Mouse (Mus musculus) heart, postnatal 0 days (tissue): ENCODE results near the gene Mroh3. TPM values are rescaled to one million over a fixed set of nuclear protein-coding genes. Genes with fewer than 3 reads are reported as not detected.

Experiments
- ATAC-seq: fragments of 200-750 bp; cut with Nextera tagmentation; 2 replicates; pipeline ENCODE4 v1.8.0; 2017; ENCODE audit warnings: low read depth, moderate number of reproducible peaks, moderate library complexity; ENCODE audit not compliant: insufficient read depth
- DNase-seq: peaks from one replicate; pipeline ENCODE4 v3.0.0-alpha.2; 2016; ENCODE audit warnings: low spot score
- H3K27ac ChIP-seq: fragments of 300-500 bp; sonication (generic); 2 replicates; pipeline ENCODE4 v1.5.1; 2014; ENCODE audit warnings: low read depth, mild to moderate bottlenecking
- H3K27me3 ChIP-seq: fragments of 300-500 bp; sonication (generic); 2 replicates; pipeline ENCODE4 v1.6.1; 2014; ENCODE audit warnings: low read length, mixed read lengths; ENCODE audit not compliant: control insufficient read depth, insufficient read depth
- H3K36me3 ChIP-seq: fragments of 300-500 bp; sonication (generic); replicated peaks from 2 replicates; pipeline ENCODE4 v1.6.1; 2014; ENCODE audit warnings: low read length, mixed read lengths; ENCODE audit not compliant: control insufficient read depth, insufficient read depth
- H3K4me1 ChIP-seq: fragments of 300-500 bp; sonication (generic); 2 replicates; pipeline ENCODE4 v1.6.1; 2014; ENCODE audit warnings: antibody characterized with exemption; ENCODE audit not compliant: control insufficient read depth, insufficient read depth
- H3K4me2 ChIP-seq: fragments of 300-500 bp; sonication (generic); 2 replicates; pipeline ENCODE4 v1.6.1; 2014; ENCODE audit warnings: low read depth, mild to moderate bottlenecking, low read length, moderate library complexity
- H3K4me3 ChIP-seq: fragments of 300-500 bp; sonication (generic); 2 replicates; pipeline ENCODE4 v1.5.1; 2014; ENCODE audit warnings: low read depth, low read length
- H3K9ac ChIP-seq: fragments of 300-500 bp; sonication (generic); replicated peaks from 2 replicates; pipeline ENCODE4 v1.6.1; 2014; ENCODE audit warnings: low read depth, low read length, mixed read lengths
- H3K9me3 ChIP-seq: fragments of 300-500 bp; sonication (generic); replicated peaks from 2 replicates; pipeline ENCODE4 v1.6.1; 2016; ENCODE audit warnings: low read length; ENCODE audit not compliant: control insufficient read depth
- CTCF ChIP-seq: IDR thresholded peaks from 2 replicates; pipeline ENCODE4 v1.5.1; 2016; ENCODE audit warnings: antibody characterized with exemption, control low read depth, low read depth
- EP300 ChIP-seq: IDR thresholded peaks from 2 replicates; pipeline ENCODE4 v1.6.1; 2016; ENCODE audit warnings: antibody characterized with exemption, low read depth
- WGBS: fragments of 180-500 bp; shearing (Covaris S2); extraction: QIAGEN DNeasy Blood & Tissue Kit; methylation state at CpG from one replicate; pipeline ENCODE4 v1.1.7; 2014; 5-methylcytosine and 5-hydroxymethylcytosine counted together
- polyA plus RNA-seq: library from polyadenylated mRNA; unstranded; fragments of >200 nt; fragmentation: Nextera tagmentation; extraction: Ambion mirVana; gene quantifications from 2 replicates; pipeline ENCODE4 v1.2.1, GENCODE M21; 2015
- total RNA-seq: library from RNA; depleted of rRNA; stranded (reverse); fragments of >200 nt; gene quantifications from 2 replicates; pipeline ENCODE4 v1.2.3, GENCODE M21; 2014; ENCODE audit warnings: low replicate concordance

Mroh3 gene
- total and polyA plus RNA-seq, 2 experiments from 2014 or later, result not detected

GRCm38 (mm10) chr1:136156951-136157350 lies 55.7 kb downstream of the Mroh3 start:
- H3K9me3 ChIP-seq, result no peaks in the 10 kb centered on the region
- no peaks in the 10 kb centered on the region for H3K27me3 ChIP-seq
- H3K4me1 ChIP-seq, result no peaks in the 10 kb centered on the region
- H3K9ac ChIP-seq, result no peak overlapping the region
- no peaks in the 10 kb centered on the region for H3K36me3 ChIP-seq
- no peak overlapping the region for H3K4me3 ChIP-seq
- no peak overlapping the region for H3K27ac ChIP-seq
- no peak for TF ChIP-seq CTCF
- TF ChIP-seq EP300, result no peak
- ATAC-seq (no peak), DNase-seq (no peak)
- 83% methylated on average over 4 of the region's 4 CpGs for WGBS
- no peak overlapping the region for H3K4me2 ChIP-seq

GRCm38 (mm10) chr1:136156304-136156703 lies 56.3 kb downstream of the Mroh3 start:
- no peaks in the 10 kb centered on the region for H3K4me1 ChIP-seq
- H3K36me3 ChIP-seq, result no peaks in the 10 kb centered on the region
- H3K4me3 ChIP-seq, result no peak overlapping the region
- no peak for DNase-seq
- H3K9ac ChIP-seq, result no peak overlapping the region
- H3K9me3 ChIP-seq, result no peaks in the 10 kb centered on the region
- no peak for TF ChIP-seq CTCF
- no peak for TF ChIP-seq EP300
- H3K27me3 ChIP-seq, result no peaks in the 10 kb centered on the region
- WGBS, result 92% methylated on average over 4 of the region's 4 CpGs
- H3K4me2 ChIP-seq, result no peak overlapping the region
- H3K27ac ChIP-seq, result no peak overlapping the region
- no peak for ATAC-seq

GRCm38 (mm10) chr1:136151371-136151770 lies 61.3 kb downstream of the Mroh3 start:
- Histone ChIP-seq H3K9ac (no peak overlapping the region), H3K27me3 (no peaks in the 10 kb centered on the region), H3K9me3 (no peaks in the 10 kb centered on the region), H3K36me3 (no peaks in the 10 kb centered on the region), H3K27ac (no peak overlapping the region), H3K4me1 (no peaks in the 10 kb centered on the region), H3K4me3 (no peak overlapping the region), H3K4me2 (no peak overlapping the region)
- DNase-seq (no peak), ATAC-seq (no peak)
- TF ChIP-seq CTCF (no peak), EP300 (no peak)
- WGBS, result 70% methylated on average over 8 of the region's 8 CpGs

- Histone ChIP-seq H3K27ac (no peak overlapping the region), H3K4me3 (no peak overlapping the region), H3K4me1 (no peaks in the 10 kb centered on the region), H3K27me3 (no peaks in the 10 kb centered on the region), H3K36me3 (no peaks in the 10 kb centered on the region), H3K9ac (no peak overlapping the region), H3K9me3 (no peaks in the 10 kb centered on the region), H3K4me2 (no peak overlapping the region)
- DNase-seq (no peak), ATAC-seq (no peak)
- TF ChIP-seq EP300 (no peak), CTCF (no peak)
- WGBS, result 90% methylated on average over 9 of the region's 9 CpGs
Measured at GRCm38 (mm10) chr1:136149702-136150101, 62.9 kb downstream of the Mroh3 start.

- no peak overlapping the region for H3K4me3 ChIP-seq
- no peak overlapping the region for H3K4me2 ChIP-seq
- H3K36me3 ChIP-seq, result no peaks in the 10 kb centered on the region
- ATAC-seq (no peak), DNase-seq (no peak)
- H3K9ac ChIP-seq, result no peak overlapping the region
- TF ChIP-seq CTCF (no peak), EP300 (no peak)
- peaks cover 12% of the 10 kb centered on the region; the same call in 1 of the 2 replicates for H3K4me1 ChIP-seq
- H3K27me3 ChIP-seq, result no peaks in the 10 kb centered on the region
- H3K9me3 ChIP-seq, result no peaks in the 10 kb centered on the region
- H3K27ac ChIP-seq, result no peak overlapping the region
- 91% methylated on average over 10 of the region's 10 CpGs for WGBS
Measured at GRCm38 (mm10) chr1:136143514-136143913, 69.1 kb downstream of the Mroh3 start.

- Histone ChIP-seq H3K4me2 (no peak overlapping the region), H3K27ac (no peak overlapping the region), H3K27me3 (no peaks in the 10 kb centered on the region), H3K9me3 (no peaks in the 10 kb centered on the region), H3K4me3 (no peak overlapping the region), H3K9ac (no peak overlapping the region), H3K4me1 (peaks cover 24% of the 10 kb centered on the region), H3K36me3 (no peaks in the 10 kb centered on the region)
- TF ChIP-seq EP300 (no peak), CTCF (no peak)
- 28% methylated on average over 6 of the region's 6 CpGs for WGBS
- ATAC-seq (no peak), DNase-seq (no peak)
Measured at GRCm38 (mm10) chr1:136142336-136142735, 70.3 kb downstream of the Mroh3 start.
